In the genomic region with DNA sequence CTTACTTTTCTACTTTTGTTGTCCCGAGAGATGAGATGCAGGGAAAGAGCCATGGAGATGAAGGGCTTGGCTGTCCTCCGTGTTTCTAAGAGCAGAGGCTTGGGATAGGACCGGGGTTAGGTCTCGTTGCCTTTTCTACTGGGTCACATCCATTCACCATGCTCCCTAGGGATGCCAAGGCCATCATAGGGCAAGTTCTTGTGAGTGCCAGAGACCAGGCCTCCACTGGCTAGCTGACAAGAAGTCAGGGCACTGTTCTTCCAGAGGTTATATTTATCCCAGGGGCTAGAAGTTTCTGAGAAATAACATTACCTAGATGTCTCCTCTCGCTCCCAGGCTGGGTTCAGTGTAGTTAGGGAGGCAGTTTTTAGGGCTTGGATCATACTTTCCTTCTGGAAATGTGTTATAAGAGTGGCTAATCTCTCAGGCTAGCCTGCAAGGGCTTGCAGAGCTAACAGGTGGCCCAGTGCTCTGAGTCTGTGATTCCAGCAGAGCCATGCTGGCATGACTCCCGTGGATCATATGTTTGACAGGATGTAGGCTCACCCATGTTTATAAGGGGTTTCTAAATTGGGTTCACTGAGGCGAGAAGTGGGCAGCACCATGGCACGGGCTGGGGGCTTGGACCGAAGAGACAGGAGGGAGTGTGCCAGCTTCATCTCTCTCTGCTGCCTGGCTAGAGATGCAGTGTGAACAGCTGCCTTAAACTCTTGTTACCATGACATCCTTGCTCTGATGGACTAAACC, we compare ENCODE assay signal across 9 mouse cellular contexts.
DNase-seq lines count a peak whose midpoint lies in the region; ATAC-seq lines count a peak whose summit lies in the region.
"Had no signal": no experiment of that assay in that cellular context is flagged by ENCODE, and none has a peak within 500 bp of the region (broad histone marks: within the 10 kb centered on the region; RNA-seq: fewer than 3 reads in every experiment).

No protein-coding gene starts in this region.

- H3K4me3 ChIP-seq in kidney, embryonic 15.5 days (replicated peaks) = no peak overlapping the region
- no peak overlapping the region for H3K4me3 ChIP-seq in midbrain, embryonic 13.5 days (replicated peaks)

- H3K4me1 ChIP-seq in kidney, embryonic 15.5 days = peaks cover 17% of the 10 kb centered on the region
- no peaks in the 10 kb centered on the region for H3K4me1 ChIP-seq in midbrain, embryonic 13.5 days (replicated peaks)

- H3K9me3 ChIP-seq in kidney, embryonic 15.5 days (replicated peaks) = no peaks in the 10 kb centered on the region
- no peaks in the 10 kb centered on the region for H3K9me3 ChIP-seq in midbrain, embryonic 13.5 days

- no peak overlapping the region for H3K9ac ChIP-seq in kidney, embryonic 15.5 days
- H3K9ac ChIP-seq in midbrain, embryonic 13.5 days (replicated peaks) = no peak overlapping the region

- no peak overlapping the region for H3K4me2 ChIP-seq in kidney, embryonic 15.5 days
- no peak overlapping the region for H3K4me2 ChIP-seq in midbrain, embryonic 13.5 days (replicated peaks)

- no peaks in the 10 kb centered on the region for H3K36me3 ChIP-seq in kidney, embryonic 15.5 days
- H3K36me3 ChIP-seq in midbrain, embryonic 13.5 days = no peaks in the 10 kb centered on the region

- no peak for ATAC-seq in kidney, embryonic 15.5 days (replicated peaks; ENCODE audit: low FRiP score)
- no peak for ATAC-seq in midbrain, embryonic 13.5 days

- peak; percentile 11 for DNase-seq in adipocyte (ENCODE audit: low spot score)
- peak; percentile 92 for DNase-seq in brain, adult 2 months (ENCODE audit: low read depth, low spot score)
- DNase-seq in gastrocnemius, adult 18-20 months (ENCODE audit: low spot score) = peak; percentile 80
- DNase-seq in layer of hippocampus, postnatal 10 days (ENCODE audit: low spot score in 2 of 2) = peak; percentile 58 to 65
- no peak for DNase-seq in MN1 (ENCODE audit: low spot score)
- DNase-seq: kidney, postnatal 25 days; thymus, adult 2 months had no signal

- 76% methylated on average over 9 of the region's 9 CpGs for WGBS in kidney, embryonic 15.5 days
- WGBS in midbrain, embryonic 13.5 days = 87% methylated on average over 9 of the region's 9 CpGs

- H3K27ac ChIP-seq in kidney, embryonic 15.5 days = no peak overlapping the region
- H3K27ac ChIP-seq in midbrain, embryonic 13.5 days = no peak overlapping the region

- no peaks in the 10 kb centered on the region for H3K27me3 ChIP-seq in kidney, embryonic 15.5 days
- H3K27me3 ChIP-seq in midbrain, embryonic 13.5 days = no peaks in the 10 kb centered on the region
